Mouse (Mus musculus) Patski (cell line): Measurements from ENCODE around the gene Gm20716. TPM values are rescaled to one million over a fixed set of nuclear protein-coding genes. Genes with fewer than 3 reads are reported as not detected.

Experiments used
- ATAC-seq: fragments of 100-300 bp; one replicate; pipeline ENCODE4 v1.8.0; 2021
- CTCF ChIA-PET: fragments of 350-600 bp; sonication (Branson Sonifier 250); formaldehyde crosslinking; loops from one replicate; lab custom pipeline; 2022; ENCODE audit warnings: inconsistent platforms; lab: Charles Lee
- POLR2A ChIA-PET: fragments of 350-600 bp; sonication (Branson Sonifier 250); formaldehyde crosslinking; loops from one replicate; lab custom pipeline; 2022; ENCODE audit warnings: antibody characterized with exemption, inconsistent platforms; lab: Charles Lee
- DNase-seq: peaks from one replicate; pipeline ENCODE4 v3.0.0-alpha.2; 2011; ENCODE audit warnings: low read depth, low spot score
- H3K27me3 ChIP-seq: fragments of 371-371 bp; one replicate; pipeline ENCODE4 v1.5.1; 2021
- CTCF ChIP-seq: fragments of 100-300 bp; IDR thresholded peaks from one replicate; pipeline ENCODE4 v1.5.1; 2021
- in situ Hi-C: fragments of 300-500 bp; cut with MboI; formaldehyde crosslinking; loops from 3 replicates; pipeline ENCODE4 v1.11.1; 2018; ENCODE audit warnings: low pct_unique_long_range_greater_than_20kb, mixed read lengths
- polyA plus RNA-seq: library from polyadenylated mRNA; unstranded; gene quantifications from one replicate; pipeline ENCODE4 v1.2.3, GENCODE M21; 2021

Gm20716 gene
- polyA plus RNA-seq, 1 experiment from 2014 or later: 70.8 TPM

DNA sequence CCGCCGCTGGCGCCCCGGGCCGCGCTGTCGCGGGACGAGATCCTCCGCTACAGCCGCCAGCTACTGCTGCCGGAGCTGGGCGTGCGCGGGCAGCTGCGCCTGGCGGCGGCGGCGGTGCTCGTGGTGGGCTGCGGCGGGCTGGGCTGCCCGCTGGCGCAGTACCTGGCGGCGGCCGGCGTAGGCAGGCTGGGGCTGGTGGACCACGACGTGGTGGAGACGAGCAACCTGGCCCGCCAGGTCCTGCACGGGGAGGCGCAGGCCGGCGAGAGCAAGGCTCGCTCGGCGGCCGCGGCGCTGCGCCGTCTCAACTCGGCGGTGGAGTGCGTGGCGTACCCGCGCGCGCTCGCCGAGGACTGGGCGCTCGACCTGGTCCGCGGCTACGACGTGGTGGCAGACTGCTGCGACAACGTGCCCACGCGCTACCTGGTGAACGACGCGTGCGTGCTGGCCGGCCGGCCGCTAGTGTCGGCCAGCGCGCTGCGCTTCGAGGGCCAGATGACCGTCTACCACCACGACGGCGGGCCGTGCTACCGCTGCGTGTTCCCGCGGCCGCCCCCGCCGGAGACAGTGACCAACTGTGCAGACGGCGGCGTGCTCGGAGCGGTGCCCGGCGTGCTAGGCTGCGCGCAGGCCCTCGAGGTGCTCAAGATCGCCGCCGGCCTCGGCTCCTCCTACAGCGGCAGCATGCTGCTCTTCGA lies 758 bp upstream of the Gm20716 start:
- ATAC-seq (peak; percentile 32), DNase-seq (no peak)
- in situ Hi-C loops: no loop called here
- no peaks in the 10 kb centered on the region for H3K27me3 ChIP-seq
- TF ChIP-seq CTCF: no peak
- CTCF ChIA-PET: no interaction called here
- POLR2A ChIA-PET: no interaction called here

DNA sequence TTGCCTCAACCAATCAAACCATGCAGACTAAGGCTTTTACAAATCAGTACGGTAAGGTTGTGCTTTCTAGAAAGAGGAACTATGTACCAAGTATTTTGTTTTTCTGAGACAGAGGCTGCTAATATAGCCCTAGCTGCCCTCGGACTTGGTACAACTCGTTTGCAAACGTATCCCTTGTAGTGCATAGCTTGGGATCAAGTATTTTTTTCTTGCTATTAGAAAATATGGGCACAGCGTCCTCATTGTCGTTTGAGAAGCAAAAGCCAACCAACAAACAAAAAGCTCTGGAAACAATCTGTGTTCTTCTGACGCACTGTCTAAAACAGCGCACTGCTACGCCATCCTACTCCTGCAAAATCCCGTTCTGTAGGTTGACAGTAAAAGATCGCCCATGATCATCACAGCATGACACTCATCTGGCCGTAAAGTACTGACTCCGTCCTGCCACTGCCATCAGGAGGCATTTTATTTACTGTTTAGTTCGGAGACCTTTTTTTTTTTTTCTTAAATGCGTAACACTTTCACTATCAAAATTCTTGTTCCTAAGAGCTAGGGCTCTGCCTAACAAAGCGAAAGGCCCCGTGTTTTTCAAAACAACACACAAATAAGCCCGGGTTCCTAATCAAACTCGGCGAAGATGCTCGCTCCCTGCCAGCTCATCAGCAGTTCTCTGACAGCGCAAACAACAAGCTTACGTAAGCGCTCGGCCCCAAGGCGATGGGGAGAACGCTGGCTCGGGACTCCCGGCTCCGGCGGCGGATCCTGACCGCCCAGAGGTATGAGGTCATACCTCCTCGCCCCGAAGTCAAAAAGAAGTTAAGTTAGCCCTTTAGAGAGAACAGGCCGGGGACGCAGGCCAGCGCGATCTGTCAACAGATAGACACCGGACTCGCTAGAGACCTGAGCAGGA lies 793 bp downstream of the Gm20716 start:
- POLR2A ChIA-PET: interaction anchor here (0.6 to 0.7 kb wide), 2 partner anchors 159 to 165 kb away, joined by 3 read pairs; no protein-coding TSS in a partner anchor
- peak; percentile 31 for ATAC-seq
- in situ Hi-C loops: no loop called here

DNA sequence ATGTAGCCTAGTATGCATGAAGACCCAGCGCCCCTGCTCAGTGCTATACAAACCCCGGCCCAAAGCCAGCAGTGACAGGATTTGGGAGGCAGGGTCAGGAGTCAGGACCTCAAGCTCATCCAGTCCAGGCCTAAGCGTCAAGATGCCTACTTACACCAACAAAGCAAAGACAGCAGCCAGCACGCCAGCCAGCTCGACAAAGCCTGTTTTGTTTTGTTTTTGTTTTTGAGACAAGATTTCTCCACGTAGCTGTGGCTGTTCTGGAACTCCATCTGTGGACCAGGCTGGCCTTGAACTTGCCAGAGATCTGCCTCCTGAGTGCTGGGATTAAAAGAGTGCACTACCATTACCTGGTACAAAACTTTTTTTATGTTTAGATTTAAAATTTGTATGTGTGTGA lies 6.8 kb downstream of the Gm20716 start:
- no peak for TF ChIP-seq CTCF
- ChIA-PET POLR2A (no interaction called here), CTCF (no interaction called here)
- in situ Hi-C loops: no loop called here
- no peaks in the 10 kb centered on the region for H3K27me3 ChIP-seq
- ATAC-seq (no peak), DNase-seq (no peak)

More for the DNA sequence above, 793 bp downstream of the Gm20716 start:
- H3K27me3 ChIP-seq: no peaks in the 10 kb centered on the region
- DNase-seq: no peak
- CTCF ChIA-PET: interaction anchor here (1.7 kb wide), 1 partner anchor 15 kb away, joined by 4 read pairs; no protein-coding TSS in a partner anchor
- TF ChIP-seq CTCF: no peak

DNA sequence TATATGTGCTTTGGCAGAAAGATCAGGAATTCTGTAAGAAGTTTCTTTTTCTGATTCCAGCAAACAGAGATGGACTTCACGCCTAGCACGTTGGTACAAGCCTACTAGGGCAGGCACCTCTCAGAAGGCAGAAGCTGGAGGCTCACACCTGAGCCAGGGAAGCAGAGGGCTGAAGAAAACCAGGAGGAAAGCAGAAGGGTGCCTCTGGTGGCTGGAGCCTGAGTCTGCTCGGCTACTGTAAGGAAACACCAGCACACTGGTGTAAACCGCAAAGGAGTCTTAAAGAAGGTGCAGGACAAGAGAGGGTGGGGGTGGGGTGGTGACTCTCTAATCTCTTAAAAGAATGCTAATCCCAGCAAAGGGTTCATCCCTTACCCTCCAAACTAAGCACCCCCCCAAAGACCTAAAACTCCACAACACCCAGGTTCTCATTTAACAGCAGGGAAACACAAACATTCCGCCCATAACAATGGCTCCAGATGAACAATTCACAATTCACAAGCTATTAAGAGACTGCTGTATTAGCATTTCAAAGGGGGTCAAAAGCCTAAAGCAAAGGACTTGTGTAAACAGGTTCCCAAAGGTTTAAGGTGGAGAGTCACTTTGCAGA lies 16.3 kb downstream of the Gm20716 start:
- no peak for DNase-seq
- no peaks in the 10 kb centered on the region for H3K27me3 ChIP-seq
- CTCF ChIA-PET: interaction anchor here (0.8 to 1.5 kb wide), 5 partner anchors 11 to 98 kb away, joined by 3 to 5 read pairs (median 4); no protein-coding TSS in a partner anchor
- TF ChIP-seq CTCF: peak; percentile 27
- POLR2A ChIA-PET: no interaction called here
- no peak for ATAC-seq
- in situ Hi-C loops: no loop called here

DNA sequence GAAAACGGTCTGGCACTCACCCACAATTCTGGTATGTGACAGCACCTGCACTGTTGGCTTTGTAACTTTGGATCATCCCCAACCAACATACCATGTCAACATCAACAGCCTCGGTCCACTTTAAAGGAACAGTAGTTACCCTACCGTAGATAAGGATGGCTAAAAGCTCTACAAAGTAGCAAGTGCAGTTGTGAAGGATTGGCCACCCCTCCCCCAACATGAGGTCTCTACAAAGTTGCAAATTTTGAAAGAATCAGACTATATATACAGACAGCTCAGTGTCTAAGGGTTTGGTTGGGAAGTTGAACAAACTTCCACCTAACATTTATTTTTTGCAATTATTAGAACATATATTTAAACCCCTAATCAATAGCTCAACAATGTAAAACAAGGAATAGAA lies 22.3 kb downstream of the Gm20716 start:
- POLR2A ChIA-PET: interaction anchor here (1.1 to 1.4 kb wide), 2 partner anchors 14 to 128 kb away, joined by 3 read pairs; no protein-coding TSS in a partner anchor
- DNase-seq: no peak
- CTCF ChIA-PET: interaction anchor here (0.9 to 2.0 kb wide), 7 partner anchors 10 to 93 kb away, joined by 3 to 8 read pairs (median 5); no protein-coding TSS in a partner anchor
- no peak for TF ChIP-seq CTCF
- no peak for ATAC-seq
- in situ Hi-C loops: no loop called here
- H3K27me3 ChIP-seq: no peaks in the 10 kb centered on the region

DNA sequence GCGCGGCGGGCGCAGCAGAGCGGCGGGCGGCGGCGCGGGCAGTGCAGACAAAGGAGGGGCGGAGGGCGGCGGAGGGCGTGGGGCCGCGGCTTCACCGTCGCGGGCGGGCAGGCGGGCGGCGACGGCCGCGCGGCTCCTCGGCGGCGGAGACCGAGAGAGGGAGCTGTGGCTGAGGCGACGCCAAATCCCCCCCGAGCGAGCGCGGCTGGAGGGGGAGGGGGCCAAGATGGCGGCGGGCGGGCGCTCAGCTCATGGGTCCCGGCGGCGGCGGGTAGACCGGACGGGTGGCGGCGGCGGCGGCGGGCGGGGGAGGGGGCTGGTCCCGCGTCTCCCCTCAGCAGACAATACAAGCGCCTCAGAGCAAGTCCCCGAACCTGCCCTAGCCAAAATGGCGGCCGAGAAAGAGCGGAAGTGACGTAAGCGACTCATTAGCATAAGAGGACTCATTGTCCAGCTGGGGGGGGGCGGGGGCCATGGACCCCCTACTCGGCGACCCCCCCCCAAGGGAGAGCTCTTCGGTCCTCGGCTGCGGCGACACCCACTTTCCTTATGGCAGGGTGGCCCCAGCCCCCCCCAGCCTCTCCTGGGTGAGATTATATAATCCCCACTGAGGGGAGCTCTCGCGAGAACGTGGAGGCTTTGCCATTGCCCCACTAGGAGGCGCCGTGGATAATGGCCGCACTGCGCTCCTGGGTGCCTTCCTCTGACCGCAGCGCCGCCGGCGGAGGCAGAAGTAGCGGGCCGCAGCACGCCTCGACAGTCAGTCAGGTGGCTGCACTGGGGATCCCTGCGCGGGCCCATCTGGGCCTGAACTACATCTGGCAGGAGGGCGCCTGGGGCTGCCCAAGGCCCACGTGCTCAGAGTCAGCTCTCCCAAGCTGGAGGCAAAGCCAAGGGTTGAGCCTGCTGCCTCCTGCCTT lies 23.2 kb downstream of the Gm20716 start, which contains the start of gene Adnp:
Adnp (minus strand) TSS at position 388 of the 920 bp plus-strand sequence.
- in situ Hi-C loops: no loop called here
- ChIA-PET POLR2A (interaction anchor here (1.1 to 1.4 kb wide), 3 partner anchors 15 to 127 kb away, joined by 3 to 4 read pairs (median 3); no protein-coding TSS in a partner anchor), CTCF (interaction anchor here (0.9 to 2.0 kb wide), 9 partner anchors 11 to 95 kb away, joined by 3 to 8 read pairs (median 4); no protein-coding TSS in a partner anchor)
- ATAC-seq (peak; percentile 68), DNase-seq (peak; percentile 75)
- no peaks in the 10 kb centered on the region for H3K27me3 ChIP-seq
- TF ChIP-seq CTCF: peak; percentile 98

DNA sequence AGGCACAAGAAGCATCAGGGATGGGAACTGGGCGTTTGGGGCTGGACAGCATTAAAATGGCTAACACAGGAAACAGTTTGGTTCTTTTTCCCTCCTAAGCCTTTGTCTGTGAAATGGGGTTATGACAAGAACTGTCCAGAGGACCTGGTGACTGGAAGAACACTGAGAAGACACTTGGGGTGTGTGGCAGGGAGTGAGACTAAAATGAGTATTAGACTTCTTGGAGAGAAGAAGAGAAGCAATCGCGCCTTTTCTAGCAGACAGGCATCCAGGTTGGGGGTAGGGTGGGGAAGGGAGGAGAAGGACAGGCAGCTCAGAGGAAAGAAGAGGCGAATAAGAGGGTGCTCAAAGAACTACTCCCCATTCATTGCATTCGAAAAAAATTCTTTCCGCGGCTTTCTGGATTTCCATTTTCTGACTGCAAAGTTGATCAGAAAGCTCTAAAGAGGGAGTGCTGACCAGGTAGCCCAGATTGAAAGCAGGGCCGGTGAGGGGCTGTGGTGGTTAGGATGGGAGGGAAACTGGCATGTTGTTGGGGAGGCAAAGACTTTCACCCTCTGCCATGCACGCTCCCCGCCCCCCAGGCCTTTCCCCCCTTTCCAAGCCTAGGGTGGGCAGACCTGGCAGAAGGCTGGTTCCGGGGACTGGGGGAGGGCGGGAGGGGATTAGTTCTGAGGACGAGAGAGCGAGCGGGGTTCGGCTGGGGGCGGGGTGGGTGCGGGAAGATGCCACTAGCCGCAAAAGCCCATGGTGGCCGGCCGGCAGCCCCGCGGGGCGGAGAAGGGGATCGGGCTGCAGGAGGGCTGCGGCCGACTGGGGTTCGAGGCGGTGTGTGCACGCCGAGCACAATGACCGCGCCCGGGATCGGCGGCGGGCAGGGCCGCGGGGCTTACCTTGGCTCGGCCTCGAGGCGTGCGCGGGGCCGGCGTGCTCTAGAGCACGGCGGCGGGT lies 24.2 kb downstream of the Gm20716 start:
- DNase-seq: no peak
- ChIA-PET POLR2A (interaction anchor here (1.2 kb wide), 1 partner anchor 76 kb away, joined by 4 read pairs; no protein-coding TSS in a partner anchor), CTCF (interaction anchor here (0.6 to 1.5 kb wide), 8 partner anchors 9 to 91 kb away, joined by 3 to 5 read pairs (median 3); no protein-coding TSS in a partner anchor)
- H3K27me3 ChIP-seq: no peaks in the 10 kb centered on the region
- in situ Hi-C loops: no loop called here
- no peak for TF ChIP-seq CTCF
- peak; percentile 7 for ATAC-seq

DNA sequence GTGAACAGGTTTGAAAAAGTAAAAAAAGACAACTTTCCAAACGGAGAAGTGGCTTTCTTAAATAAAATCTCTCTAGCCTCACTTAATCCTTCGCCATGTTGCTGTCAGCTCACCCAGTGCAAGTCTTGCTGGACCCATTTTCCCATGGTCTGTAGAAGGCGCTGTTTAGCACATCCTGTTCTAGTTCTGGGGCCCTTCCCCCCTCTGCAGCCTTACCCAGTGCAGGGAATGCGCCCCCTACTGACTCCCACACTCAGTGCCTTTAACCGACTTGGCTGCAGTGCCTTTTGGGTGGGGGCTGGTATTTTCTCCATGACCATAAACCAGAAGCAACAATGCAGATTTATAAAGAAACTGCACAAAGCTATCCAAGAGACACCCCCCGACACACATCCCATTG lies 24.9 kb downstream of the Gm20716 start:
- ChIA-PET POLR2A (interaction anchor here (1.7 kb wide), 1 partner anchor 16 kb away, joined by 3 read pairs; no protein-coding TSS in a partner anchor), CTCF (interaction anchor here (0.6 to 1.5 kb wide), 8 partner anchors 8 to 90 kb away, joined by 3 to 5 read pairs (median 3); no protein-coding TSS in a partner anchor)
- peak; percentile 75 for DNase-seq
- no peaks in the 10 kb centered on the region for H3K27me3 ChIP-seq
- peak; percentile 99 for TF ChIP-seq CTCF
- in situ Hi-C loops: no loop called here
- ATAC-seq: peak; percentile 75
